ENCODE assay signal across 12 mouse cellular contexts in the genomic region with DNA sequence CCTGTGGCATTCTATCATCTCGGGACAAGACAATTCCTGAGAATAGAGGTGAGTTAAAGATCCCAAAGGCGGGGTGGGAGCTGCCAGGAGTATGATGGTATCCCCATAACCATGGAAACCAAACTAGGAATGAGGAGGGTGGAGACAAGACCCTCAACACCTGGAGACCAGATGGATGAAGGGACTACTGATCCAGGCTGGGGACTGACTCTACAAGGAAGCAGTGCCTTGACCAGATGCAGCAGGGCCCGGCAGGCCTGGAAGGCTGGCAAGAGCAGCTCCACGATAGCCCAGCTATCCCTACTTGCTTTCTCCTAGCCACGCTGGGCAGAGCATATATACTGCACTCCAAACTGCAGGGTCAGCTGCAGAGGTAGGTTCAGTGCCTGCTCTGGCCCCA. TPM values are rescaled to one million over a fixed set of nuclear protein-coding genes. Genes with fewer than 3 reads are reported as not detected.
DNase-seq lines count a peak whose midpoint lies in the region; ATAC-seq and TF ChIP-seq lines count a peak whose summit lies in the region.
"Had no signal": no experiment of that assay in that cellular context is flagged by ENCODE, and none has a peak within 500 bp of the region (broad histone marks: within the 10 kb centered on the region; RNA-seq: fewer than 3 reads in every experiment).

No protein-coding gene starts in this region.

- no peak overlapping the region for H3K9ac ChIP-seq in hindbrain, embryonic 11.5 days (ENCODE audit: low read depth, low read length)
- H3K9ac ChIP-seq in intestine, postnatal 0 days (ENCODE audit: low read depth, low read length), result no peak overlapping the region
- H3K9ac ChIP-seq: liver, embryonic 15.5 days had no signal

- no peak overlapping the region for H3K4me2 ChIP-seq in hindbrain, embryonic 11.5 days (replicated peaks; ENCODE audit: low read depth, low read length)
- H3K4me2 ChIP-seq in intestine, postnatal 0 days (replicated peaks; ENCODE audit: low read depth), result 0 out of 2 replicates have a peak overlapping the region, but pooled peaks have one; percentile 13
- H3K4me2 ChIP-seq: liver, embryonic 15.5 days had no signal

- peaks cover 42% of the 10 kb centered on the region for H3K4me1 ChIP-seq in hindbrain, embryonic 10.5 days (replicated peaks)
- 0 out of 2 replicates have a peak, but pooled peaks cover 4% of the 10 kb centered on the region for H3K4me1 ChIP-seq in hindbrain, embryonic 11.5 days (replicated peaks; ENCODE audit: control insufficient read depth, insufficient read depth, low read length)
- peaks cover 42% of the 10 kb centered on the region for H3K4me1 ChIP-seq in brown adipose tissue, adult 24 weeks (ENCODE audit: control insufficient read depth, insufficient read depth, insufficient read length, low read length)
- H3K4me1 ChIP-seq in intestine, postnatal 0 days (replicated peaks; ENCODE audit: control insufficient read depth, insufficient read depth, low read length), result peaks cover 9% of the 10 kb centered on the region

- ATAC-seq in hindbrain, embryonic 11.5 days (ENCODE audit: low FRiP score), result no peak
- ATAC-seq in intestine, postnatal 0 days, result no peak

- no peak overlapping the region for H3K4me3 ChIP-seq in hindbrain, embryonic 10.5 days
- H3K4me3 ChIP-seq in hindbrain, embryonic 11.5 days (ENCODE audit: low read depth, low read length), result no peak overlapping the region
- H3K4me3 ChIP-seq in brown adipose tissue, adult 24 weeks (ENCODE audit: insufficient read depth, low read depth, low read length), result peak overlapping the region; percentile 52
- no peak overlapping the region for H3K4me3 ChIP-seq in intestine, postnatal 0 days (ENCODE audit: low read depth, low read length)
- H3K4me3 ChIP-seq in left cerebral cortex, adult 2 months, result no peak overlapping the region
- H3K4me3 ChIP-seq: erythroblast, embryonic 14.5 days; liver, embryonic 15.5 days; megakaryocyte, embryonic 14.5 days had no signal

- no peak for TF ChIP-seq CTCF in intestine, postnatal 0 days (IDR thresholded peaks at IDR 0.05; ENCODE audit: low read depth)
- no peak for TF ChIP-seq CTCF in left cerebral cortex, adult 2 months (IDR thresholded peaks at IDR 0.05)

- peak overlapping the region; percentile 63; the same call in 1 of the 2 replicates for H3K27ac ChIP-seq in hindbrain, embryonic 10.5 days
- H3K27ac ChIP-seq in hindbrain, embryonic 11.5 days (ENCODE audit: low read depth, low read length), result no peak overlapping the region
- peak overlapping the region; percentile 76 for H3K27ac ChIP-seq in brown adipose tissue, adult 24 weeks (replicated peaks; ENCODE audit: low read depth, low read length)
- no peak overlapping the region for H3K27ac ChIP-seq in intestine, postnatal 0 days (ENCODE audit: low read depth, low read length)
- H3K27ac ChIP-seq in left cerebral cortex, adult 2 months, result no peak overlapping the region
- H3K27ac ChIP-seq: liver, embryonic 15.5 days had no signal

- no peaks in the 10 kb centered on the region for H3K36me3 ChIP-seq in hindbrain, embryonic 10.5 days
- H3K36me3 ChIP-seq in hindbrain, embryonic 11.5 days (ENCODE audit: control insufficient read depth, insufficient read depth, low read length), result no peaks in the 10 kb centered on the region
- H3K36me3 ChIP-seq in intestine, postnatal 0 days (ENCODE audit: control insufficient read depth, insufficient read depth), result no peaks in the 10 kb centered on the region
- H3K36me3 ChIP-seq: liver, embryonic 15.5 days had no signal

- H3K27me3 ChIP-seq in hindbrain, embryonic 10.5 days (ENCODE audit: insufficient read depth, poor library complexity, severe bottlenecking), result no peaks in the 10 kb centered on the region; the same call in 1 of the 2 replicates
- no peaks in the 10 kb centered on the region for H3K27me3 ChIP-seq in hindbrain, embryonic 11.5 days (ENCODE audit: control insufficient read depth, insufficient read depth, low read length)
- no peaks in the 10 kb centered on the region for H3K27me3 ChIP-seq in intestine, postnatal 0 days (replicated peaks; ENCODE audit: control insufficient read depth, insufficient read depth, low read length)
- H3K27me3 ChIP-seq: liver, embryonic 15.5 days had no signal

- intact Hi-C loops in left cerebral cortex, adult 2 months (cut with DNase I), result no loop called here

- 73% methylated on average over 5 of the region's 5 CpGs for WGBS in hindbrain, embryonic 10.5 days
- WGBS in hindbrain, embryonic 11.5 days, result 68% methylated on average over 5 of the region's 5 CpGs
- 87% methylated on average over 5 of the region's 5 CpGs for WGBS in intestine, postnatal 0 days

- DNase-seq in hindbrain, embryonic 10.5 days (ENCODE audit: low spot score), result no peak
- DNase-seq in hindbrain, embryonic 11.5 days (ENCODE audit: low spot score), result no peak
- DNase-seq in embryo, embryonic 10.5 days (ENCODE audit: low spot score), result peak; percentile 61
- no peak for DNase-seq in left cerebral cortex, adult 2 months (ENCODE audit: extremely low spot score in 1 of 2, low spot score in 2 of 2)
- DNase-seq in left cerebral cortex, adult 9 months (ENCODE audit: low spot score in 2 of 2), result no peak
- DNase-seq: cerebellum, adult 2 months; layer of hippocampus, postnatal 36 days had no signal

- H3K9me3 ChIP-seq in hindbrain, embryonic 10.5 days, result no peaks in the 10 kb centered on the region
- no peaks in the 10 kb centered on the region for H3K9me3 ChIP-seq in hindbrain, embryonic 11.5 days (ENCODE audit: control insufficient read depth, low read length)
- H3K9me3 ChIP-seq in intestine, postnatal 0 days (ENCODE audit: control insufficient read depth), result no peaks in the 10 kb centered on the region
- H3K9me3 ChIP-seq: liver, embryonic 15.5 days had no signal

RNA-seq across cellular contexts. Expression of a gene that starts 0.5 kb away (rescaled TPM):
- polyA plus RNA-seq in hindbrain, embryonic 10.5 days (2016; fragmentation: Nextera tagmentation; extraction: Ambion mirVana), result 39.1 and 46.4 TPM in 2 replicates
- polyA plus RNA-seq in hindbrain, embryonic 11.5 days (2014; fragmentation: Nextera tagmentation; extraction: Ambion mirVana), result 48.9 and 66.8 TPM in 2 replicates
- polyA plus RNA-seq in brown adipose tissue, adult 24 weeks (2012; ENCODE audit: insufficient read depth, insufficient read length, missing spikeins), result 5.6 and 8.9 TPM in 2 replicates
- polyA plus RNA-seq in intestine, postnatal 0 days (2015; fragmentation: Nextera tagmentation; extraction: Ambion mirVana), result 3.6 and 3.7 TPM in 2 replicates
- total RNA-seq in left cerebral cortex, adult 2 months (2021), result 10 to 100 TPM; 23.8 to 23.9 TPM

Comparison
In these comparisons a context has a peak if more than half of its experiments do, and no peak if none do; other contexts are left out.
1. H3K27ac ChIP-seq: peak in hindbrain, embryonic 10.5 days (single experiment) and brown adipose tissue, adult 24 weeks (single experiment); none in hindbrain, embryonic 11.5 days (single experiment), intestine, postnatal 0 days (single experiment) and left cerebral cortex, adult 2 months (single experiment).